Mouse (Mus musculus) CD4-positive naive resting alpha-beta T cell, adult 76 days (primary cell): ENCODE data around the gene Nup93. TPM values are rescaled to one million over a fixed set of nuclear protein-coding genes. Genes with fewer than 3 reads are reported as not detected.

Experiments used
- total RNA-seq: library from RNA; stranded (reverse); gene quantifications from one replicate; pipeline ENCODE4 v1.2.4, GENCODE M21; 2023

Nup93 gene
- total RNA-seq, result 30.6 TPM

GRCm38 (mm10) chr8:94214252-94215173 is at the start of gene Nup93:
Gene Nup93, plus strand, starts transcription at chr8:94214564.

GRCm38 (mm10) chr8:94172075-94172808 is 42.1 kb upstream of the Nup93 start, which contains the start of gene Mt2:
Gene Mt2, plus strand, starts transcription at chr8:94172664.

GRCm38 (mm10) chr8:94178857-94179712 is 35.3 kb upstream of the Nup93 start, which contains the start of gene Mt1:
Gene Mt1, plus strand, starts transcription at chr8:94179082.

GRCm38 (mm10) chr8:94328932-94329728 is 114.8 kb downstream of the Nup93 start, which contains the start of gene Slc12a3:
Gene Slc12a3, plus strand, starts transcription at chr8:94329201.

Other genes starting within 250 kb of the Nup93 start
- gene Amfr, start 201.7 kb upstream of the Nup93 start, total RNA-seq, result 60.8 TPM
- 58.4 TPM for gene Nudt21, start 177.5 kb upstream of the Nup93 start, total RNA-seq
- gene Ogfod1, start 177.4 kb upstream of the Nup93 start, total RNA-seq, result 11.3 TPM
- 20.0 TPM for gene Bbs2, start 115.6 kb upstream of the Nup93 start, total RNA-seq
- gene Mt4, start 77.4 kb upstream of the Nup93 start, total RNA-seq, result not detected
- not detected for gene Mt3, start 62.0 kb upstream of the Nup93 start, total RNA-seq
- gene Mt2, start 41.9 kb upstream of the Nup93 start, total RNA-seq, result not detected
- 5.0 TPM for gene Mt1, start 35.5 kb upstream of the Nup93 start, total RNA-seq
- gene Slc12a3, start 114.6 kb downstream of the Nup93 start, total RNA-seq, result 0.26 TPM
- gene Herpud1, start 171.9 kb downstream of the Nup93 start, total RNA-seq, result 183 TPM
- 342 TPM for gene Nlrc5, start 219.8 kb downstream of the Nup93 start, total RNA-seq